Mouse (Mus musculus): ENCODE data around the gene Rap1b.

DNA sequence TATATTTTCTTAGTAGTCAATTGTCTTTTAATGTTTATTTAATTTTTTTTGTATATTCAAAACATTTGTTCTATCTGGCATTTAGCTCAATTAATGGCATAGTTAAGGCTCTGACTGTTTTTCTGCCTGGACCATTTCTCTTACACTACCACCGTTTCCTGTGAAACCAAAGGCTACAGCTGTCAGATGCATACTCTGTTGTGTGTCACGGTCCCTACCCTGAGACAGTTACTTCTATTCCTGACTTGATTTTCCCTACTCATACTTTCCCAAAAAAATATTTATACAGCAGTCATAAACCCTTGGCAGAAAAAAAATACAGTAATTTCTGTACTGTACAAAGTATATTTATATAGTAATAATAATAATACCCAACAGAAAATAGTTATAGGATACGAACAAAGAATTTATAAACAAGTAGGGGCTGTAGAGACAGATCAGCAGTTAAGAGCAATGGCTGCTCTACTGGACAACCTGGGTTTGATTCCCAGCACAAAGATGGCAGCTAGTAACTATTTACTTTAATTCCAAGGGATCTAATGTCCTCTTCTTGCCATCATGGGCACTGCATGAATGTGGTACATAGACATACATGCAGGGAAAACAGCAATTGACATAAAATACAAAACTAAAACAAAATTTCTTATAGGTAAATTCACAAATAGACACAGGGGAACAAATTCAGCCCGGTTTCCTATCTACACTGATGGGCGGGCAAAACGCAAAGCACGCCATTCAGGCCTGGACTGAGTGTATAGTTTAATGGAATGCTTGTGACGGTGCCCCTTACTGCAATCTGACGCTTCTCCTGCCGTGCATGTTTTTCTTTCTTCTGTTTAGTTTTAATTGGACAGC, 78.3 kb downstream of the Rap1b start:
- TF ChIP-seq CTCF (IDR thresholded peaks at IDR 0.05; ENCODE audit: low read depth) (no peak), EP300 (IDR thresholded peaks at IDR 0.05; ENCODE audit: low read depth) (no peak)

All from liver, embryonic 14.5 days (tissue).